Mouse (Mus musculus): ENCODE data around the gene 9130019O22Rik.
"Not testable (repeated sequence)": the region's sequence is repeated elsewhere in the genome, so short reads cannot be mapped to it uniquely, and the experiment has no call there.

Gene 9130019O22Rik

DNA sequence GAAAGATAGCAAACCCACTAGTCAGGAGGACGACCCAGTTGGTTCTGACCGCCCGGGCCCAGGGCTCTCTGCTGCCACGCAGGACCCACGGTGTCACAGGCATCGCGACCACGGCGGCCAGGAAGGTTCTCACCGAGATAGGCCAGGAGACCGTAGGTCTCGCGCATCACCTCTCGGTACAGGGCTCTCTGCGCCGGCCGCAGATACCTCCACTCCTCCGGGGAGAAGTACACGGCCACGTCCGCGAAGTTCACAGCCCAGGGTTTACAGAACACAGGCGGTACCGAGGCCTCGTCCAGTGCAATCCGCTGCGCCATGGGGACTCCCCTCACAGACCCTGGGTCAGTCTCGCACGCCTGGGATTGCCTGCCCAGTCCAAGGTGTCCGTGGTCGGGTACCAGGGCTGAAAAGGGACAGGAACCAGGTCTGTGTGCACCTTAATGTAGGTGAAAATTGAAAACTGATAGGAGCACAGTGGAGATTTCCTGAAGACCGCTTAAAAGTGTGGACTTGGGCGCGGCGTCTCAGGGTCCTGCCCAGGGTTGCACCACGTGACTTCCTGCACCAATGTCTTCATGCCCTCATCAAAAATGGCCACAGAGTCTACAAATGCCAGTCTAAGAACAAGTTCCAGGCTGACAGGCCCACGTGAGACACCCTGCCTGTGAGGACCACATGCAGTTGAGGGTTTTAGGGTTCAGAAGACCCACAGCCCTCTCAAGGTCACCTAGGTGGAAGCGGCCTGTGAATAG lies at the start of gene 9130019O22Rik:
9130019O22Rik (minus strand) TSS at position 526 of the 752 bp plus-strand sequence.
- peak; percentile 90 for DNase-seq (ENCODE audit: low read depth, low spot score)

DNA sequence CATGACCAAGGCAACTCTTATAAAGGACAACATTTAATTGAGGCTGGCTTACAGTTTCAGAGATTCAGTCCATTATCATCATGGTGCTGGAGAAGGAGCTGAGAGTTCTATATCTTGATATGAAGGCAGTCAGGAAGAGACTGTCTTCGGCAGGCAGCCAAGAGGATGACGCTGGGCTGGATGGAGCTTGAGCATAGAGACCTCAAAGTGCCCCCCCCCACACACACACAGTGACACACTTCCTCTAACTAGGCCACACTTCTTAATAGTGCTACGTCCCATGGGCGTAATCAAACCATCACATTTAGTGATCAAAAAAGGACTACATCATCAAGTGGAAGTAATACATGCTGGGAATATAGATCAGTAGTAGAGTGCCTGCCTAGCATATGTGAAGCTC lies 48.2 kb upstream of the 9130019O22Rik start:
- no peak for DNase-seq (ENCODE audit: low read depth, low spot score)

DNA sequence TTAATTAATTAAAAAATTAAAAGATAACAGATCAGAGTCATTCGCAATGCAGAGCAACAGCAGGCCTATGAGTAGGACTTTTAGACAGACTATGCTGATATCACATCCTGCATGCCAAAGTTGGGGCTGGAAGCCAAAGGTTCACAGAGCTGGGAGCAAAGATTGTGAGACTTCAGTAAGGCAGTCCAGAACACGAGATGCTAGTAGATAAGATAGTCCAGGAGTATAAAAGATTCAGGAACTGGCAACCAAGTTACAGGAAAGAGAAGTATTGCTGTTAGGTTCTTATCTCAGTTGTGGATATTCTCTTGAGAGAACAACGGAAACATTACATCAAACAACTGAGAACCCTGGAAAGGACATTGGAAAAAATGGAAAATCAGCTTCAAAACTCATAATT lies 39.4 kb upstream of the 9130019O22Rik start:
- DNase-seq (ENCODE audit: low read depth, low spot score): no peak

DNA sequence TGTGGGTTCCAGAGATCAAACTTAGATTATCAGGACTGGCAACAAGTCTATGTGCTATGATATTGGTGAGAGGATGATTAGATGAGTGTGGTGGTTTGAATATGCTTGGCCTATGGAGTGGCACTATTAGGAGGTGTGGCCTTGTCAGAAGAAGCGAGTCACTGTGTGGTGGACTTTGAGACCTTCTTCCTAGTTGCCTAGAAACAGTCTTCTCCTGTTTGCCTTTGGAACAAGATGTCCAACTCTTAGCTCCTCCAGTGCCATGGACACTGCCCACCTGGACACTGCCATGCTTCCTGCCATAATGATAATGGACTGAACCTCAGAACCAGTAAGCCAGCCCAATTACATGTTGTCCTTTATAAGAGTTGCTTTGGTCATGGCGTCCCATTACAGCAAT lies 38.9 kb upstream of the 9130019O22Rik start:
- DNase-seq (ENCODE audit: low read depth, low spot score): no peak

DNA sequence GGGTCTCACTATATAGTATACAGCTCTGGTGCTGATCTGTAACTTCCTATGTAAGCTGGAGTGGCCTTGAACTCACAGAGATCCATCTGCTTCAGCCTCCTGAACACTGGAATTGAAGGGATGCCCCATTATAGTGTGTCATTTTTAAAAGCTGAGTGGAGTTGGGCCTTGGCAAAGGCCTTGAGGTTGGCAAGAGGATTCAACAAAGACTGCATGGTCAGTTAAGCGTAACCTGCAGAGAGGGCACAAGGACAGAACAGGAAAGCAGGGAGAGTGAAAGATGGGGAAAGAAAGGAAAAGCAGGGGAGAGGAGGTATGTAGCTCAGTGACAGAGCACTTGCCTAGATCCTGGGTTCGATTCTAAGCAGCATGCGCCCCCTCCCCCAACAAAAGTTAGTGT lies 38.3 kb upstream of the 9130019O22Rik start:
- DNase-seq (ENCODE audit: low read depth, low spot score): no peak

DNA sequence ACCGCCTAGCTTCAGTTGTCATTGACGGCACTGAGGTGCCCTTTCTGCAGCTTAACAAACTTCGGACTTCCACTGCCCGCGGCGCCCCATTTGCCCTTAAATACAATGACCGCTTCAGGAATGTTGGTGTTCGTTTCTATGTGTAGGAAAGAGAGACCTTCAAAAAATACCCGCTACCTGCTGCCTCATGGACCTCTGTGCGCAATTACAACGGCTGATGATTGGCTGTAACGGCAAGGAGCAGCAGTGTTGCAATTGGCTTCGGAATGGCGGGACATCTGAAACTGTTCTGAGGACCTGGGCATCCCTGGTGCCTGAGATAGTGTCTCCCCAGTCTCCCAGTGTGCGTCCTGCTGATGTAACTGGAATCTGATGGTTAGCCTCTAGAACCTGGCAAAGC lies 35.3 kb upstream of the 9130019O22Rik start:
- peak; percentile 10 for DNase-seq (ENCODE audit: low read depth, low spot score)

DNA sequence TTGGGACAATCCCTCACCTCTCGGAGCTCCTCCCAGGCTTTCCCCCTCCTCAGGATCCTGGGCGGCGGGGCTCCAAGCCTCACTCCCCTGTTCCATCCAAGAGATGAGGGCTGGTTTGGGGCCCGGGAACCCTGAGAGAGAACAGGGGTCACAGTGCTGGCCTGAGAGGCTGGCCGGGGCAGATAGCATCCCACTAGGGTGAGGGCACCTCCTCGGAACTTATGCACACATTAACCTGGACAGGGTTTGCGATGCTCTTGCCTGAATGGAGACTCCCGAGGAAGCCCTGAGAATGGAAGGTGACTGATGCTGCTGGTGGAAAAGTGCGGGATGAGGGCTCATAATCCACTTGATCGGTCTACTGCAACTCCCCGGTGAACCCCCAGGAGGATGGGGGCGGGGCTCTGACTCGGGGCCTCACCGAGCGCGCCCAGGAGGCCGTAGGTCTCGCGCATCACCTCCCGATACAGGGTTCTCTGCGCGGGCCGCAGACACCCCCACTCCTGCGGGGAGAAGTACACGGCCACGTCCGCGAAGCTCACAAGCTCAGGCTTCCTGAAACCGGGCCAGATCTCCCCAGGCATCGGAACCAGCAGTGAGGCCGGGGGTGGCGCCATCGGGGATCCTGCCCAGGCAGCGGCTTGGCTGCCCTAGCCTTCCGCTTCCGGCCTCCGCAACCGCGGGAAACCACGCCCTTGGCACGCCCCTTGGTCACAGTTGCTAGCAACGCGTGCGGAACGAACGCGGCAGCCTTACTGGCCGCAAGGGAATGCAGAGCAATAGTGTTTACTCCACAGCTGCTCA lies 34.6 kb upstream of the 9130019O22Rik start, which contains the start of gene Zfp688:
Zfp688 (minus strand) TSS at position 681 of the 804 bp plus-strand sequence.
- peak; percentile 79 for DNase-seq (ENCODE audit: low read depth, low spot score)

DNA sequence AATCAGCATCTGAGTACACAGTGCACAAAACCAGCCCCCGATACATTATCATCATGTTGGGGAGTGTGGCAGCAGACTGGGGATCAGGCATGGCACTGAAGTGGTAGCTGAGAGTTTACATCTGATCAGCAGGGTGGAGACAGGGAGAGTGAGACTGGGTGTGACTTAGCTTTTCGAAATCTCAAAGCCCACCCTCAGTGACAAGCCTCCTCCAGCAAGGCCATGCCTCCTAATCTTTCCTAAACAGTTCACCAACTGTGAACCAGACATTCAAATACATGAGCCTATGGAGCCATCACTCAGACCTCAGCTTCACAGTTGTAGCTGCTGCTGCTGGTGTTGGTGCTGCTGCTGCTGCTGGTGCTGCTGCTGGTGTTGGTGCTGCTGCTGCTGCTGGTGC lies 24.5 kb upstream of the 9130019O22Rik start:
- no peak for DNase-seq (ENCODE audit: low read depth, low spot score)

DNA sequence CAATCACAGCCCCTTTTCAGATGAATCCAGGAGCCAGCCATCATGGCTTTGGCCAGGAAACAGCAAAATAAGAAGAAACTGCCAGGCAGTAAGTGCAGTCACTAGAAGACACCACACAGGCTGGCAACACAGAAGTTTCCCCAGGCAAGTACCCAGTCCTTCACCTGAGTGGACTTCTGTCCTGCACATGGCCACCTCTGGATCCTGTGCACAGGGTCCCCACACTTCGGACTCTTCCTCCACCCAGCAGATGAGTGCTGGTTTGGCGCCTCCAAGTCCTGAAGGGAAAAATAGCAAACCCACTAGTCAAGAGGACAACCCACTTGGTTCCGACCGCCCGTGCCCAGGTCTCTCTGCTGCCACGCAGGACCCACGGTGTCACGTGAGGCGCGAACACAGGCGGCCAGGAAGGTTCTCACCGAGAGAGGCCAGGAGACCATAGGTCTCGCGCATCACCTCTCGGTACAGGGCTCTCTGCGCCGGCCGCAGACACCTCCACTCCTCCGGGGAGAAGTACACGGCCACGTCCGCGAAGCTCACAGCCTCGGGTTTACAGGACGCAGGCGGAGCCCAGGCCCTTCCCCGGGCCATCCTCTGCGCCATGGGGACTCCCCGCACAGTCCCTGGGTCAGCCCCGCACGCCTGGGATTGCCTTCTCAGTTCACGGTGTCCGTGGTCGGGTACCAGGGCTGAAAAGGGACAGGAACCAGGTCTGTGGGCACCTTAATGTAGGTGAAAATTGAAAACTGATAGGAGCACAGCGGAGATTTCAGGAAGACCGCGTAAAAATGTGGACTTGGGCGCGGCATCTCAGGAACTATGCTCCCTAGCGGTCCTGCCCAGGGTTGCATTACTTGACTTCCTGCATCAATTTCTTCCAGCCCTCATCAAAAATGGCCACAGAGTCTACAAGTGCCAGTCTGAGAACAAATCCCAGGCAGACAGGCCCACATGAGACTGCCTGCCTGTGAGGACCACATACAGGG lies 19.3 kb upstream of the 9130019O22Rik start, which contains the start of gene Zfp764:
Zfp764 (minus strand) TSS at position 821 of the 986 bp plus-strand sequence.
- DNase-seq (ENCODE audit: low read depth, low spot score): peak; percentile 73

DNA sequence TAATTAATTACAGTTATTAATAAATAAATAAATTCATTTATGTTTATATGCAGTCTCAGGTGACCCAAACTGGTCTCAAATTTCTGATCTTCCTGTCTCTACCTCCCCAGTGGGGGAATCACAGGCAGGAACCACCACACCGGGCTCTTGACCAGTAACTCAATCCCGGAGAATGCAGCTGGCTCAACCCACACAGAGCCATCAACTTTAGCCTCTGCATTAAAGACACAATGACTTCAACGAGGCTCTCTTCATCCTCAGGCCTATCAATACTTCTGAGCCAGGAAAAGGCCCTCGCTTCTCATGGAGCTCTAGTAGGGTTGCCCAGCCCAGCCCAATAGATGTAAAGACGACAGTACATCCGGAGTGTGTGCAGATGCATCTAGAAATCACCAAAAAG lies 17.1 kb upstream of the 9130019O22Rik start:
- not testable (repeated sequence) for DNase-seq (ENCODE audit: low read depth, low spot score)

DNA sequence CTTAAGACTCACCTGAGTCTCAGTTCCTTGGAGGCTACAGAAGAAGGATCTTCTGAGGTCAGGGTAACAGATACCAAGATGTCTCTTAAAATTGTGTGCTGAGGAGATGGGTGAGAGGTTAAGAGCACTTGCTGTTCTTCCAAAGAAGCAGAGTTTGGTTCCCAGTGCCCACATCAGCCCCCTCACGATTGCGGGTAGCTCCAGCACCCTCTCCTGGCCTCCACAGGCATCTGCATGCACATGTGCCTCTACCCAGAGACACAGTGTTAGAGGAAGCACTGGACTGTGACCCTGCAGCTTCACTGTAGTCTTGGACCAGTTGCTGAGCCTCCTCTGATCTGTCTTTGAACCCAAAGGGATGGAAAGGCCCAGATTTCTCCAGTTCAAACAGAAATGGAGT lies 16.0 kb upstream of the 9130019O22Rik start:
- DNase-seq (ENCODE audit: low read depth, low spot score): no peak

DNA sequence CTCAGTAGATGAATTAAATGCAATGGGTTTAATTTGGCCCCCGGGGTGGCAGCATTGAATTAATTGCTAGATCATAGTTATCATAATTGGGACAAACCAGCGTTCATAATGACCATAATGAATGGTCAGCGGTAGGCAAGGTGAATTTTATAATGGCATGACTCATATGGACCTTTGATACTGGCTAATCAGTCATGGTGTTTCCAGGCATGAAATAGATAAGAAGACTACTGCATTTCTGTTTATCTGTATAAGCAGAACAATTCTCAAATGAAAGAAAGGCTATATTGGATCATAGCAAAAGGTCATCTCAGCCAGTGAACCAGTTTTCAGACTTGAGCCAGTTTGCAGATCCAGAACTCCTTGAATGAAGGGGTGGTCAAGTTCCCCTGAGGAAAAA lies 13.4 kb upstream of the 9130019O22Rik start:
- DNase-seq (ENCODE audit: low read depth, low spot score): no peak

DNA sequence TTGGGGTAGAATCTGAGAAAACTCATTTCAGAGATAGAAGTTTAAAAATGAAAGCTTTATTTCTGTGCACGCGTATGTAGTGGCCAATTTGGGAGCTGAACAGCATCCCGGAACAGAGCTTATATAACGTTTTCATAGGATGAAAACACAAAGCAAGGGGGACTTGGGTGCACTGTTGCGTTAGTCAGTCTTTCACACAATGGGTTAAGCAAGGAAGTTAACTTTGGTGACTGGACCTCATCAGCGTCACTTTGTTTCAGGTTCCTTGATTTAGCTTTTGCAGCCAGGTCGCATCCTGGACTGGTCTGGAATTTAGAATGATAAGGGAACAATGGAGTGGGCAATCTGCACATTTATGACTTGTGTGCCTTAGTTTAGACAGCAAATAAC lies 7.0 kb upstream of the 9130019O22Rik start:
- no peak for DNase-seq (ENCODE audit: low read depth, low spot score)

DNA sequence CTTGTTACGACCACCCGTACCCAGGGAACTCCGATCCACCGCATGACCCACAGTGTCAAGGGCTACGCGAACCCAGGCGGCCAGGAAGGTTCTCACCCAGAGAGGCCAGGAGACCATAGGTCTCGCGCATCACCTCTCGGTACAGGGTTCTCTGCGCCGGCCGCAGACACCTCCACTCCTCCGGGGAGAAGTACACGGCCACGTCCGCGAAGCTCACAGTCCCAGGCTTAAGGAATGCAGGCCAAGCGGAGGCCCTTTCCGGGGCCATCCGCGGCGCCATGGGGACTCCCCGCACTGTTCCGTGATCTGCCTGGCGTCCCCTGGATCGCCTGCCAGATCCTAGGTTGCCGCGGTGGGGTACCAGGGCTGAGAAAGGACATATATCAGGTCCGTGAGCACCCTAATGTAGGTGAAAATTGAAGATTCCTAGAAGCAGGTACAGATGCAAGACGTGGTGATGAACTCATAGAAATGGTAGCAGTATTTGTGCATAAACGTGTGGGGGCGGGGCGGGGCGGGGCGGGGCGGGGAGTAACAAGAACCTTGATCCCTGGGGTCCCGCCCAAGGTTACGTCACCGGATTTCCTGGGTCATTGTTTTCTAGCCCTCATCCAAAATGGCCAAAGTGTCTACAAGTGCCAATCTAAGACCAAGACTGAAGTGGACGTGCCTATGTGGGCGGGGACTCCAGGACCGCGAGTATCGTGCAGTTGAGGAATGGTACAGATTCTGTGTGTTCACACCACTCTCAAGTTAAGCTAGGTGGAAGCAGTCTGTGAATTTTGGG lies 6.4 kb upstream of the 9130019O22Rik start, which contains the start of gene E430018J23Rik:
E430018J23Rik (minus strand) TSS at position 473 of the 787 bp plus-strand sequence.
- DNase-seq (ENCODE audit: low read depth, low spot score): peak; percentile 95

DNA sequence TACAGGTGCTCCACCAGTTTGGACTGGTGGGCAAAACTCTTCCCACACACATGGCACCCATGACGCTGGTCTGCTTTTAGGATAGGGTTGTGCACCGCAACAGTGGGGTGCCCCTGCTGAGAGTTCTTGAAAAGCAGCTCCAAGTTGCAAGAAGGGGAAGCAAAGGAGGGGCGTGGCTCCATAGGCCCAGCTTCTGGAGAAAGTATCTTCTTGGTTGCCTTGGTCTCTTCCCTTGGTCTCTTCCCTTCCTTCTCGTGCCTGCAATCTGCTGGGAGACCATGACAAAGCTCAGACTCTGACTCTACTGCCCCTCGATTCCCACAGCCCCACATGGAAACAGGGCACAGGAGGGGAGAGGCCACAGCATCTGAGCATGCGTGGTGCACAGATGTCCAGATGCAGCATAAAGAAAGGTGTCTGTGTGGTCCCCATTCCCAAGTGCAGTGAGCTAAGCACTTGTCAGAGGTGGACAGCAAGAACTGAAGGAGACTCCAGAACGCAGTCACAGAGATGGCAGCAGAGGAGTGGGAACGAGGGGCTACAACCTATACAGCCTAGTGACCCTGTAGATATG lies 5.4 kb upstream of the 9130019O22Rik start:
- no peak for DNase-seq (ENCODE audit: low read depth, low spot score)

DNA sequence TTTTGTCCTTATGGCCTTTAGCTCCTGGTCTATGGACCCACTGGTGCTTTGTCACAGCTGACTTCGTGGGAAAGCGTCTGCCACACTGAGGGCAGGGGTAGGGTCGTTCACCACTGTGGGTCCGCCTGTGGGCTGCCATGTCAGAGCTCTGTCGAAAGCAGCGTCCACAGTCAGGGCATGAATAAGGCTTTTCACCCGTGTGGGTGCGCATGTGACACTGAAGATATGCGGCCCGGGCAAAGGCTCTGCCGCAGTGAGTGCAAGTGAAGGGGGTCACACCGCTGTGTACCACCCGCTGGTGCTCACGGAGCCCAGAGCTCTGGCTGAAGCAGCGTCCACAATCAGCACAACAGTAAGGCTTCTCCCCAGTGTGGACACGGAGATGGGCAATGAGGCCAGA lies 4.6 kb upstream of the 9130019O22Rik start:
- DNase-seq (ENCODE audit: low read depth, low spot score): no peak

DNA sequence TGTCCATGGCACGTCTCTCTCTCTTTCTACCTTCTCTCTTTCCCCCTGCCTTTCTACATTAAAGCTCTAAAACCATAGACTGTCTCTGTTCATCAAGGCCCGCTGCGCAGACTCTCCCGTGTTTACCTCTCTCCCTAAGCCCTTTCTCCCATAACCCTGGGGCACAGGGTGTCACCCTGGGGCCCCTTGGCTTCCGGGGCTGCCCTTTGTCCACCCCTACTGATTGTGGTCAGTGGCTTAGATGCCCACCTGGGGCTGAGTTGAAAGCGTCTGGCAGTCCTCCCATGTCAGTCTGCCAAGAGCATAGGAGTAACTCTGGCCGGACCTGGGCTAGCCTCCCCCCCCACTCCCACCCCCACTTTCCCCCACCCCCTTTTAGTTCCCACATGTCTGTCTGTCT lies 3.3 kb upstream of the 9130019O22Rik start:
- DNase-seq (ENCODE audit: low read depth, low spot score): no peak

DNA sequence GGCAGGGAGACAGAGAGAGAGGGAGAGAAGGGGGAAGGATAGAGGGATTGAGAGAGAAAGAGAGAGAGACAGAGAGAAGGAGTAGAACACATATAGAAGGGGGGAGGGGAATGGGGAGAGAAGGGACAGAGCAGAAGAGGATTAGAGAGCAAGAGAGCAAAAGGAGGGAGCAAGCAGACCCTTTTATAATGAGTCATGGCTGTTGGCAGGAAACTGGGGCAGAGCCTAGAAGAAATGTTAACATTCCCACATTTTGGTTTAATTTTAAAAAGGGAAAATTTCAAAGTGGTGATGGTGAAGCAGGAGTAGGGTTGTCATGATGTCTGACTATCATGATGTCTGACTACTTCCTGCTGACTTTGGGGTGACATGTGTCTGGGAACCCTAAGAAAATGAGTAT lies 1.2 kb upstream of the 9130019O22Rik start:
- not testable (repeated sequence) for DNase-seq (ENCODE audit: low read depth, low spot score)

DNA sequence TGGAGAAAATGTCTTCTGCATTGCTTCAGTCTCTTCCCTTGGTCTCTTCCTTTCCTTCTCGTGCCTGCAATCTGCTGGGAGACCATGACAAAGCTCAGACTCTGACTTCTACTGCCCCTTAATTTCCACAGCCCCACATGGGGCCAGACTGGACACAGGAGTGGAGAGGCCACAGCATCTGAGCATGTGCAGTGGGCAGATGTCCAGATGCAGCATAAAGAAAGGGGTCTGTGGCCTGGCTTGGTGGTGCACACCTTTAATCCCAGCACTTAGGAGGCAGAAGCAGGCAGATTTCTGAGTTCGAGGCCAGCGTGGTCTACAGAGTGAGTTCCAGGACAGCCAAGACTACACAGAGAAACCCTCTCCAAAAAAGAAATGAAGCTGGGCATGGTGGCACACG lies 1.4 kb downstream of the 9130019O22Rik start:
- DNase-seq (ENCODE audit: low read depth, low spot score): not testable (repeated sequence)

DNA sequence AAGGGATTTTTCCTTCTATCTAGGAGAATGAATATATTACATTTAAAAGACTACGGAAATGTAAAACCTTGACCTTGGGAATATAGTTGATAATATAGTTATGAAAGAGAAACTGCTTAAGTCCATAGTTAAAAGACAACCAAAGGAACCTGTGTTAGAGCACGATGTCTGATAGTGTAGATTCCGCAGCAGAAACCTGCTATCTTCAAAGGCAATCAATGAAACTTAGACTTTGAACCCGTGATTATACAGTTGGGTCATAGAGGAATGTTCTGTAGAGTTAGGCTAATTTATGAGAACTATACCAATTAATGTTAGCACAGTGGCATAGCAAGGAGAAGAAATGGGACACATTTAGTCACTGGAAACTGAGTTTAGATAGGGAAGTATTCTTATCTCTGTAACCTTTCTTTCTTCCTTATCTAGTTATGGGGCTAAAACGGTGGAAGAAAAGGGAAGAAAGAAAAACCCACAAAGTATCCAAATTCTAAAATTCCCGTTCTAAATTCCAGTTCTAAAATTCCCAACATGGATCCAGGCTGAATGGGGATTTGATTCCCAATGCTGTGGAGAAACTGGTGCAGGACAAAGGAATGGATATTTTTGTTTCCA lies 8.6 kb downstream of the 9130019O22Rik start:
- no peak for DNase-seq (ENCODE audit: low read depth, low spot score)
